Mouse (Mus musculus) forebrain, embryonic 11.5 days (tissue): ENCODE results near the gene Resf1. TPM values are rescaled to one million over a fixed set of nuclear protein-coding genes. Genes with fewer than 3 reads are reported as not detected.
A peak's percentile ranks its signal among the peaks of the same experiment; 100 is the strongest.
"Not testable (repeated sequence)": the region's sequence is repeated elsewhere in the genome, so short reads cannot be mapped to it uniquely, and the experiment has no call there.

Experiments
- ATAC-seq: fragments of 200-750 bp; cut with Nextera tagmentation; replicated peaks from 2 replicates; pipeline ENCODE4 v1.8.0; 2017; ENCODE audit warnings: moderate TSS enrichment; ENCODE audit not compliant: low FRiP score
- DNase-seq: peaks from one replicate; pipeline ENCODE4 v3.0.0-alpha.2; 2017; ENCODE audit warnings: low spot score
- H3K27ac ChIP-seq: fragments of 300-500 bp; sonication (generic); 2 replicates; pipeline ENCODE4 v1.5.1; 2014; ENCODE audit warnings: low read depth, low read length
- H3K27me3 ChIP-seq: fragments of 300-500 bp; sonication (generic); 2 replicates; pipeline ENCODE4 v1.6.1; 2014; ENCODE audit warnings: mild to moderate bottlenecking, low read length, mixed read lengths; ENCODE audit not compliant: control insufficient read depth, insufficient read depth
- H3K36me3 ChIP-seq: fragments of 300-500 bp; sonication (generic); 2 replicates; pipeline ENCODE4 v1.6.1; 2014; ENCODE audit warnings: mild to moderate bottlenecking, low read length, moderate library complexity, mixed read lengths; ENCODE audit not compliant: control insufficient read depth, insufficient read depth
- H3K4me1 ChIP-seq: fragments of 300-500 bp; sonication (generic); replicated peaks from 2 replicates; pipeline ENCODE4 v1.6.1; 2014; ENCODE audit warnings: low read length, mixed read lengths; ENCODE audit not compliant: control insufficient read depth, insufficient read depth
- H3K4me2 ChIP-seq: fragments of 300-500 bp; sonication (generic); 2 replicates; pipeline ENCODE4 v1.6.1; 2014; ENCODE audit warnings: low read depth, mild to moderate bottlenecking, low read length, moderate library complexity, mixed read lengths; ENCODE audit not compliant: severe bottlenecking
- H3K4me3 ChIP-seq: fragments of 300-500 bp; sonication (generic); 2 replicates; pipeline ENCODE4 v1.5.1; 2014; ENCODE audit warnings: low read depth, low read length
- H3K9ac ChIP-seq: fragments of 300-500 bp; sonication (generic); 2 replicates; pipeline ENCODE4 v1.6.1; 2014; ENCODE audit warnings: low read length
- H3K9me3 ChIP-seq: fragments of 300-500 bp; sonication (generic); 2 replicates; pipeline ENCODE4 v1.6.1; 2016; ENCODE audit warnings: low read length, mixed read lengths; ENCODE audit not compliant: control insufficient read depth
- WGBS: fragments of 180-500 bp; shearing (Covaris S2); extraction: QIAGEN DNeasy Blood & Tissue Kit; methylation state at CpG from one replicate; pipeline ENCODE4 v1.1.7; 2014; 5-methylcytosine and 5-hydroxymethylcytosine counted together
- polyA plus RNA-seq: library from polyadenylated mRNA; unstranded; fragments of >200 nt; fragmentation: Nextera tagmentation; extraction: Ambion mirVana; gene quantifications from 2 replicates; pipeline ENCODE4 v1.2.1, GENCODE M21; 2014

Gene Resf1
- polyA plus RNA-seq, 1 experiment from 2014 or later, result 49.9 TPM

DNA sequence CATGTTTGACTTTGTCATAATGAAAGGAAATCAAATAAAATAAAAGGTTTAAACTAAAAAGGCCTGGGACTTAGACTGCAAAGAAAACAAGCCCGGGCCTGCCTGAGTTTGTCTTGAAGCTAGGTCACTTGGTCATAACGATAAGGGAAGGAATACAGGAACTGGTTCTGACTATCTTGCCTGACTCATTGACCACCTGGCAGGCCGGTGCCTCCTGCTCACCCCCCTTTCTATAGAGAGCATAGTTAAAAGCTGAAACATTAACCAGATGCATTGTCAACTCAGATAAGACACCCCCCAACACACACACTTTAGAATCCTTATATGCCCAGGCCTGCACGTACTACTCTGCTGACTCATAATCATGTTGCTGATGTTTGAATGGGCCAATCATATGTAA, 46.6 kb downstream of the Resf1 start:
- not testable (repeated sequence) for H3K9ac ChIP-seq, H3K27ac ChIP-seq, H3K9me3 ChIP-seq, H3K36me3 ChIP-seq, H3K4me3 ChIP-seq, H3K27me3 ChIP-seq, DNase-seq, H3K4me1 ChIP-seq, ATAC-seq, H3K4me2 ChIP-seq
- 88% methylated on average over 4 of the region's 4 CpGs for WGBS

DNA sequence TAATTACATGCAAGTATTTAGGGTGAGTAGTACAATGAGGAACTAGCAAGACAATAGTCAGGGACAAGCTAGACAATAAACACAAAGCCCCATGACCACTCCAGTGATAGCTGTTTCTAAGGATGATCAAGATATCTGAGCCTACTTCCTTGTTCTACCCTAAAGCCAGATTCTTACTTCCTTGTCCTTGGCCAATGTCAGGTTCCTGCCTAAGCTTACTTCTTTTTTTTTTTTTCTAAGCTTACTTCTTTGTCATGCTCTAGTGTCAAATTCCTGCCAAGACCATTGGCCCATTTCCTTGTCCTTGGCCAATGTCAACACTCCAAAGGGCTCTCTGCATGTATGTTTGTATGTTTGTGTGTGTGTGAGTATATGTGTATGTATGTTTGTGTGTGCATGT, 47.9 kb downstream of the Resf1 start:
- Histone ChIP-seq H3K9me3 (no peaks in the 10 kb centered on the region), H3K27me3 (no peaks in the 10 kb centered on the region), H3K4me3 (no peak overlapping the region), H3K4me2 (no peak overlapping the region), H3K4me1 (no peaks in the 10 kb centered on the region), H3K36me3 (no peaks in the 10 kb centered on the region), H3K27ac (no peak overlapping the region), H3K9ac (no peak overlapping the region)
- DNase-seq, result no peak
- no peak for ATAC-seq

DNA sequence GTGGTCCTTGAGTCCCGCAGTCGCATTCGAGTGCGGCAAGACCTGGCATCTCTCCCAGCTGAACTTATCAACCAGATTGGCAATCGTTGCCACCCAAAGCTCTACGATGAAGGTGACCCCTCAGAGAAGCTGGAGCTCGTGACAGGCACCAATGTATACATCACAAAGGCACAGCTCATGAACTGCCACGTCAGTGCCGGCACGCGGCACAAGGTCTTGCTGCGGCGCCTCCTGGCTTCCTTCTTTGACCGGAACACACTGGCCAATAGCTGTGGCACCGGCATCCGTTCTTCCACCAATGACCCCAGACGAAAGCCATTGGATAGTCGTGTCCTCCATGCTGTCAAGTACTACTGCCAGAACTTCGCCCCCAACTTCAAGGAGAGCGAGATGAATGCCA, 53.3 kb downstream of the Resf1 start:
- H3K36me3 ChIP-seq, H3K4me3 ChIP-seq, H3K27ac ChIP-seq, H3K9me3 ChIP-seq, ATAC-seq, H3K9ac ChIP-seq, DNase-seq, H3K4me2 ChIP-seq, H3K4me1 ChIP-seq, H3K27me3 ChIP-seq: not testable (repeated sequence)
- 95% methylated on average over 20 of the region's 20 CpGs for WGBS

DNA sequence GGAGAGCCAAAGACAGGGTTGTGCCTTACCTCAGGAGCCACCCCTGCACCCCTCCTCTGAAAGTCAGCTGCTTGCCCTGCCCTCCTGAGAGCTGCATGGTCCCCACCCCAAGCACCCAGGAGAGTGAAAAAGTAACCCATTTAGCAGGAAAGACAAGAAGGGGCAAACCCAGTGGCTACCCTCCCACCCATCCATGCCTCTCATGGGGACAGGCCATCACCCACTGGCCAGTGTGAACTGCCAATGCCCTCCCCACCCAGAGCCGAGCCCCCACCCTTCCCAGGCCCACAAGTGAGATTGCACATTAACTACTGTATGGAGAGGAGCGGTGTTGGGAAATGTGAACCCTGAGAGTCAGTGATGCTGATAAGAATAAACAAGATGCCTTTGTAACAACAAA, 56.8 kb downstream of the Resf1 start:
- not testable (repeated sequence) for H3K27me3 ChIP-seq, H3K4me1 ChIP-seq, H3K9ac ChIP-seq, H3K4me3 ChIP-seq, H3K9me3 ChIP-seq, H3K27ac ChIP-seq, H3K4me2 ChIP-seq, H3K36me3 ChIP-seq, DNase-seq, ATAC-seq
- 79% methylated on average over 2 of the region's 2 CpGs for WGBS

DNA sequence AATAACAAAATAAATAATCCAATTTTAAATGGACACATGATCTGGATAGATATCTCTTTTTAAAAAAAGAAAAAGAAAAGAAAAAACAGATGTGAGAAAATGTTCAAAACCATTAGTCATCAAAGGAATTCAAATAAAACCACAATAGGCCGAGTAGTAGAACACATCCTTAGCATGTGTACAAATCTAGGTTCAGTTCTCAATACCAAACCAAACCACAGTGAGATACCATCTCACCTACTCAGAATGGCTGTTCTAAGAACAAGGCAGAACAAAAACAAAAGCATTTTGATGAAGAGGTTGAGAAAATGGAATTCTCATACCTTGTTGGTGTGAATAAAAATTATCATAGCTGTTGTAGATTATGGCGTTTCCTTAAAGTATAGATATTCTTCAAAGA, 57.2 kb downstream of the Resf1 start:
- no peak overlapping the region for H3K9ac ChIP-seq
- no peak overlapping the region for H3K4me3 ChIP-seq
- no peaks in the 10 kb centered on the region for H3K36me3 ChIP-seq
- no peaks in the 10 kb centered on the region for H3K27me3 ChIP-seq
- DNase-seq (no peak), ATAC-seq (no peak)
- no peak overlapping the region for H3K27ac ChIP-seq
- H3K4me1 ChIP-seq, result no peaks in the 10 kb centered on the region
- no peak overlapping the region for H3K4me2 ChIP-seq
- WGBS, result 85% methylated on average over 2 of the region's 2 CpGs
- H3K9me3 ChIP-seq, result no peaks in the 10 kb centered on the region

DNA sequence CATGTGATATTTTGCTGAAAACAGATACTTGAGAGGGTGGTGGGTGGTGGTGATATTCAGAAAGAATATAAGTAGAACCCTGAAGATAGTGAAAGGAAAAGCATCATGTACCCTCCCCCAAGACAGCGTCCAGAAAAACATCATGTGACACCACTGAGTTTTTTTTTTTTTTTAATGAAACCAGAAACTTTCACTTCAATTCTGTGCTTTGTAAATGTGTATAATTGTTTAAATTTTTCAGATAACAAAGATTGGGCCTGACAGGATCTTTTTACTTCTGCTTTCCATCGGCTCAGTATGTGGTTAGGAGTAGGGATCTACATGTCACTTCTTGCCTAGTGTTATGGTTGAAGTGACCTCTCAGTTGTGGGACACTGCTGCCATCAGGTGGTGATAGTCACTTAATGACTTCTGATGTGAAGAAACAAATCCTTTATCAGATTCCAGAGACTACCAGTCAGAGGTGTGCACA, 65.8 kb downstream of the Resf1 start:
- WGBS, result 67% methylated on average over 2 of the region's 2 CpGs
- no peak for DNase-seq
- ATAC-seq, result peak; percentile 58; the same call in 1 of the 2 replicates

DNA sequence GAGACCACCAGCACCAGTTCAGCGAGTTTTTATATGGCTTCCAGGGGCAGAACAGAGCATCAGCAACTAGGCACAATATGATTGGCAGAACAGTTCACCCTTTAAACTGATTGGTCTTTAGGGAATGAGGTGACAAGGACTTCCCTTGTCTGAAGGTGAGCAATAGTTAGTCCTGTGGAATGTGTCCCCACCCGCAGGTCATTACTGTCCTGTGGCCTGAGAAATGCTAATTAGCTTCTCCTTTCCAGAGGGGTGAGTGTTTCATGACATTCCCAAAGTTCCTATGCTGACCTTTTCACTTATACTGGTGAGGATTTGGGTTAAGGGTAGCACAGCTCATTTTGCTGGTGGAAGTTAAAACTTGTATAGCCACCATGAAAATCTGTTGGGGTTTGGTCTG, 74.3 kb downstream of the Resf1 start:
- DNase-seq, result no peak
- H3K9me3 ChIP-seq, result no peaks in the 10 kb centered on the region
- H3K4me1 ChIP-seq, result no peaks in the 10 kb centered on the region
- no peak overlapping the region for H3K27ac ChIP-seq
- no peak for ATAC-seq
- H3K4me2 ChIP-seq, result no peak overlapping the region
- H3K36me3 ChIP-seq, result no peaks in the 10 kb centered on the region
- no peak overlapping the region for H3K4me3 ChIP-seq
- 83% methylated on average over 2 of the region's 2 CpGs for WGBS
- H3K27me3 ChIP-seq, result no peaks in the 10 kb centered on the region
- H3K9ac ChIP-seq, result no peak overlapping the region

More for the DNA sequence above, 65.8 kb downstream of the Resf1 start:
- H3K27me3 ChIP-seq, result no peaks in the 10 kb centered on the region
- H3K4me2 ChIP-seq, result no peak overlapping the region
- no peak overlapping the region for H3K27ac ChIP-seq
- H3K36me3 ChIP-seq, result no peaks in the 10 kb centered on the region
- H3K9me3 ChIP-seq, result no peaks in the 10 kb centered on the region
- H3K9ac ChIP-seq, result no peak overlapping the region
- H3K4me3 ChIP-seq, result no peak overlapping the region
- H3K4me1 ChIP-seq, result no peaks in the 10 kb centered on the region

Other genes starting within 250 kb of the Resf1 start
- gene Dennd5b, start 207.7 kb upstream of the Resf1 start, polyA plus RNA-seq, result 17.5 and 19.8 TPM in 2 replicates
- gene Gm10203, start 179.2 kb upstream of the Resf1 start, polyA plus RNA-seq, result not detected in 2 replicates
- gene Etfbkmt, start 169.6 kb upstream of the Resf1 start, polyA plus RNA-seq, result 9.6 and 10.2 TPM in 2 replicates
- gene Amn1, start 120.7 kb upstream of the Resf1 start, polyA plus RNA-seq, result 57.3 and 62.9 TPM in 2 replicates
- 19.5 and 22.4 TPM in 2 replicates for gene Bicd1, start 99.5 kb downstream of the Resf1 start, polyA plus RNA-seq